Mouse (Mus musculus) kidney, adult 9 months (tissue): Measurements from ENCODE around the gene Frs2.
A peak's percentile ranks its signal among the peaks of the same experiment; 100 is the strongest.

ENCODE experiments used
- DNase-seq: peaks from one replicate; pipeline ENCODE4 v3.0.0; 2022

Gene Frs2

GRCm38 (mm10) chr10:117033785-117034184, 114.5 kb downstream of the Frs2 start:
- DNase-seq: peak; percentile 92

DNA sequence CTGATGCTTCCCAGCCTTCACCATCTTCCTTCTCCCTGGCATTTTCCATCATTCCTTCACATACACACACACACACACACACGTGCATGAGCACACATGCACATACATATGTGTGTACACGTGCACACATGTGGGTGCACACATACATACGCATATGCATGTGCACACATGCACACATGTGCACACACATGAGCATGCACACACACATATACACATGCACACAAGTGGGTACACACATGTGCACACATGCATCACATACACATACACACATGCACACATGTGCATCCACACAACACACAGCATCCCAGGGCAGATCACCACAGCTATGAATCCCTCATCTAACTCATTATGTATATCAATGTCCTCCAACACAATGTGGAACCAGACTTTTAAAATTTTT, 117.2 kb downstream of the Frs2 start:
- no peak for DNase-seq

- no peak for DNase-seq
Measured at GRCm38 (mm10) chr10:117026176-117026575, 122.2 kb downstream of the Frs2 start.

DNA sequence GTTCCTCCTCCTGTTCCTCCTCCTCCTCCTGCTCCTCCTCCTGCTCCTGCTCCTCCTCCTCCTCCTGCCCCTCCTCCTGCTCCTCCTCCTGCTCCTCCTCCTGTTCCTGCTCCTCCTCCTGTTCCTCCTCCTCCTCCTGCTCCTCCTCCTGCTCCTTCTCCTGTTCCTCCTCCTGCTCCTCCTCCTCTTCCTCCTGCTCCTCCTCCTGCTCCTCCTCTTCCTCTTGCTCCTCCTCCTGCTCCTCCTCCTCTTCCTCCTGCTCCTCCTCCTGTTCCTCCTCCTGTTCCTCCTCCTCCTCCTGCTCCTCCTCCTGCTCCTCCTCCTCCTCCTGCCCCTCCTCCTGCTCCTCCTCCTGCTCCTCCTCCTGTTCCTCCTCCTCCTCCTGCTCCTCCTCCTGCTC, 122.6 kb downstream of the Frs2 start:
- peak; percentile 43 for DNase-seq

DNA sequence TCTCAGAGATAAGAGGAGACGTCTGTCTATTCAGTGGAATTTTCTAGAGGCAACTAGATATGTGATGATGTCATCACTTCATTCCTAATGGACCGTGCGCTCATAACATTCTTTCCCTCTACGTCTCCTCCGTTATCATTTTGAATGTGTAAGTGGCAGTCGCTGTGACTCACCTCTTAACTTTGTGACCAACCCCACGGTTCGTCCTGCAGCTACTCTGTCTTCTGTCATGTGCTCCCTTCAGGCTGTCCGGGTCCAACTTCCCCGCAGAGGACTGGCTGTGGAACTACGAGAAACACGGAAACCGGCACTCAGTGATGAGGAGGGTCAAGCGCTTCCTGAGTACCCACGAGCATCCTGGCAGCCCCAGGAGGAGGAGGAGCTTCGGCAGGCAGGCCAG, 124.6 kb downstream of the Frs2 start:
- no peak for DNase-seq

GRCm38 (mm10) chr10:117021020-117021754, 127.1 kb downstream of the Frs2 start:
- peak; percentile 71 for DNase-seq
